Mouse (Mus musculus) forebrain, embryonic 10.5 days (tissue): Measurements from ENCODE around the gene Ppp4r4. TPM values are rescaled to one million over a fixed set of nuclear protein-coding genes. Genes with fewer than 3 reads are reported as not detected.

ENCODE experiments used
- DNase-seq: peaks from one replicate; pipeline ENCODE4 v3.0.0-alpha.2; 2017; ENCODE audit warnings: low spot score; ENCODE audit errors: extremely low spot score
- H3K27ac ChIP-seq: fragments of 300-500 bp; sonication (generic); 2 replicates; pipeline ENCODE4 v1.5.1; 2016; ENCODE audit warnings: mild to moderate bottlenecking
- H3K27me3 ChIP-seq: fragments of 300-500 bp; sonication (generic); 2 replicates; pipeline ENCODE4 v1.6.1; 2016; ENCODE audit warnings: mild to moderate bottlenecking; ENCODE audit not compliant: poor library complexity, severe bottlenecking
- H3K36me3 ChIP-seq: fragments of 300-500 bp; sonication (generic); replicated peaks from 2 replicates; pipeline ENCODE4 v1.6.1; 2016; ENCODE audit warnings: mild to moderate bottlenecking, moderate library complexity
- H3K4me1 ChIP-seq: fragments of 300-500 bp; sonication (generic); 2 replicates; pipeline ENCODE4 v1.6.1; 2016
- H3K4me3 ChIP-seq: fragments of 300-500 bp; sonication (generic); 2 replicates; pipeline ENCODE4 v1.5.1; 2016; ENCODE audit warnings: mild to moderate bottlenecking, moderate library complexity
- H3K9me3 ChIP-seq: fragments of 300-500 bp; sonication (generic); 2 replicates; pipeline ENCODE4 v1.6.1; 2016; ENCODE audit warnings: mild to moderate bottlenecking, moderate library complexity
- WGBS: fragments of 180-500 bp; shearing (Covaris S2); methylation state at CpG from one replicate; pipeline ENCODE4 v1.1.7; 2016; 5-methylcytosine and 5-hydroxymethylcytosine counted together
- polyA plus RNA-seq: library from polyadenylated mRNA; unstranded; fragments of >200 nt; fragmentation: Nextera tagmentation; extraction: Ambion mirVana; gene quantifications from 2 replicates; pipeline ENCODE4 v1.2.1, GENCODE M21; 2016

Ppp4r4 gene
- polyA plus RNA-seq, 1 experiment from 2014 or later, result 2.8 TPM

- Histone ChIP-seq H3K36me3 (no peaks in the 10 kb centered on the region), H3K4me1 (peaks cover 4% of the 10 kb centered on the region; the same call in 1 of the 2 replicates), H3K27me3 (no peaks in the 10 kb centered on the region), H3K27ac (no peak overlapping the region), H3K4me3 (no peak overlapping the region), H3K9me3 (no peaks in the 10 kb centered on the region)
- whole genome bisulfite sequencing, result 11% methylated on average over 3 of the region's 3 CpGs
- DNase-seq, result no peak
These were observed 68.3 kb downstream of the Ppp4r4 start for GRCm38 (mm10) chr12:103600364-103600763.

GRCm38 (mm10) chr12:103601839-103602238, 69.8 kb downstream of the Ppp4r4 start:
- Histone ChIP-seq H3K4me1 (peaks cover 4% of the 10 kb centered on the region; the same call in 1 of the 2 replicates), H3K27ac (no peak overlapping the region), H3K36me3 (no peaks in the 10 kb centered on the region), H3K9me3 (no peaks in the 10 kb centered on the region), H3K4me3 (no peak overlapping the region), H3K27me3 (no peaks in the 10 kb centered on the region)
- no peak for DNase-seq
- 77% methylated on average over 3 of the region's 3 CpGs for WGBS

GRCm38 (mm10) chr12:103615141-103615540, 83.1 kb downstream of the Ppp4r4 start:
- DNase-seq, result no peak
- Histone ChIP-seq H3K27me3 (no peaks in the 10 kb centered on the region), H3K27ac (no peak overlapping the region), H3K4me1 (no peaks in the 10 kb centered on the region), H3K9me3 (no peaks in the 10 kb centered on the region), H3K4me3 (no peak overlapping the region), H3K36me3 (no peaks in the 10 kb centered on the region; the same call in 1 of the 2 replicates)
- WGBS, result 84% methylated on average over 1 of the region's 1 CpGs

GRCm38 (mm10) chr12:103615734-103616133, 83.7 kb downstream of the Ppp4r4 start:
- no peak overlapping the region for H3K27ac ChIP-seq
- H3K27me3 ChIP-seq, result no peaks in the 10 kb centered on the region
- no peak for DNase-seq
- no peaks in the 10 kb centered on the region; the same call in 1 of the 2 replicates for H3K36me3 ChIP-seq
- H3K4me1 ChIP-seq, result no peaks in the 10 kb centered on the region
- H3K4me3 ChIP-seq, result no peak overlapping the region
- WGBS, result 85% methylated on average over 4 of the region's 4 CpGs
- no peaks in the 10 kb centered on the region for H3K9me3 ChIP-seq

GRCm38 (mm10) chr12:103616860-103617261, 84.8 kb downstream of the Ppp4r4 start:
- DNase-seq, result no peak
- no peak overlapping the region for H3K27ac ChIP-seq
- H3K4me3 ChIP-seq, result no peak overlapping the region
- no peaks in the 10 kb centered on the region for H3K4me1 ChIP-seq
- WGBS, result 93% methylated on average over 10 of the region's 10 CpGs
- H3K9me3 ChIP-seq, result no peaks in the 10 kb centered on the region
- H3K27me3 ChIP-seq, result no peaks in the 10 kb centered on the region
- H3K36me3 ChIP-seq, result no peaks in the 10 kb centered on the region; the same call in 1 of the 2 replicates

- no peaks in the 10 kb centered on the region for H3K9me3 ChIP-seq
- no peaks in the 10 kb centered on the region for H3K27me3 ChIP-seq
- H3K4me3 ChIP-seq, result no peak within 1 kb of the TSS
- no peak within 1 kb of the TSS for H3K27ac ChIP-seq
- no peaks in the 10 kb centered on the region for H3K4me1 ChIP-seq
- no peak for DNase-seq
- 83% methylated on average over 3 of the region's 3 CpGs for WGBS
- no peaks in the 10 kb centered on the region for H3K36me3 ChIP-seq
These were observed 99.1 kb downstream of the Ppp4r4 start, which contains the start of gene Serpina10 for GRCm38 (mm10) chr12:103631203-103631612. Serpina10 (minus strand) TSS chr12:103631444.

- Histone ChIP-seq H3K27me3 (no peaks in the 10 kb centered on the region), H3K36me3 (no peaks in the 10 kb centered on the region), H3K27ac (no peak overlapping the region), H3K4me3 (no peak overlapping the region), H3K4me1 (no peaks in the 10 kb centered on the region), H3K9me3 (no peaks in the 10 kb centered on the region)
- WGBS, result 81% methylated on average over 2 of the region's 2 CpGs
- no peak for DNase-seq
These were observed 102.3 kb downstream of the Ppp4r4 start for GRCm38 (mm10) chr12:103634430-103634829.

- H3K27me3 ChIP-seq, result no peaks in the 10 kb centered on the region
- no peaks in the 10 kb centered on the region for H3K9me3 ChIP-seq
- H3K4me3 ChIP-seq, result no peak overlapping the region
- H3K36me3 ChIP-seq, result no peaks in the 10 kb centered on the region
- no peak overlapping the region for H3K27ac ChIP-seq
- no peaks in the 10 kb centered on the region for H3K4me1 ChIP-seq
- 90% methylated on average over 2 of the region's 2 CpGs for WGBS
- no peak for DNase-seq
These were observed 103.8 kb downstream of the Ppp4r4 start for GRCm38 (mm10) chr12:103635846-103636245.

GRCm38 (mm10) chr12:103643336-103643735, 111.3 kb downstream of the Ppp4r4 start:
- Histone ChIP-seq H3K27ac (no peak overlapping the region), H3K9me3 (no peaks in the 10 kb centered on the region), H3K4me3 (no peak overlapping the region), H3K4me1 (no peaks in the 10 kb centered on the region), H3K36me3 (no peaks in the 10 kb centered on the region), H3K27me3 (no peaks in the 10 kb centered on the region)
- 1% methylated on average over 2 of the region's 2 CpGs for WGBS
- DNase-seq, result peak; percentile 79

- Histone ChIP-seq H3K36me3 (no peaks in the 10 kb centered on the region), H3K4me3 (no peak overlapping the region), H3K27ac (no peak overlapping the region), H3K9me3 (no peaks in the 10 kb centered on the region), H3K27me3 (no peaks in the 10 kb centered on the region), H3K4me1 (no peaks in the 10 kb centered on the region)
- 84% methylated on average over 3 of the region's 3 CpGs for WGBS
- DNase-seq, result no peak
These were observed 111.7 kb downstream of the Ppp4r4 start for GRCm38 (mm10) chr12:103643818-103644217.

- Histone ChIP-seq H3K27me3 (no peaks in the 10 kb centered on the region), H3K4me3 (no peak overlapping the region), H3K4me1 (no peaks in the 10 kb centered on the region), H3K27ac (no peak overlapping the region), H3K36me3 (no peaks in the 10 kb centered on the region), H3K9me3 (no peaks in the 10 kb centered on the region)
- 38% methylated on average over 5 of the region's 5 CpGs for WGBS
- DNase-seq, result no peak
These were observed 112.5 kb downstream of the Ppp4r4 start for GRCm38 (mm10) chr12:103644601-103645000.

GRCm38 (mm10) chr12:103646314-103646713, 114.2 kb downstream of the Ppp4r4 start:
- Histone ChIP-seq H3K4me1 (no peaks in the 10 kb centered on the region), H3K27ac (no peak overlapping the region), H3K36me3 (no peaks in the 10 kb centered on the region), H3K27me3 (no peaks in the 10 kb centered on the region), H3K9me3 (no peaks in the 10 kb centered on the region), H3K4me3 (no peak overlapping the region)
- WGBS, result 84% methylated on average over 2 of the region's 2 CpGs
- DNase-seq, result no peak

GRCm38 (mm10) chr12:103653836-103654235, 121.8 kb downstream of the Ppp4r4 start:
- Histone ChIP-seq H3K27ac (no peak overlapping the region), H3K27me3 (no peaks in the 10 kb centered on the region), H3K4me3 (no peak overlapping the region), H3K36me3 (no peaks in the 10 kb centered on the region), H3K9me3 (no peaks in the 10 kb centered on the region), H3K4me1 (no peaks in the 10 kb centered on the region)
- no peak for DNase-seq
- 98% methylated on average over 2 of the region's 2 CpGs for WGBS
